Mouse (Mus musculus) c-Kit-positive CD71-positive TER-119-negative erythroid progenitor cells, embryonic 14.5 days (primary cell): ENCODE data around the gene Npr2.
A peak's percentile ranks its signal among the peaks of the same experiment; 100 is the strongest.

Experiments
- DNase-seq: peaks from one replicate; pipeline ENCODE4 v3.0.0-alpha.2; 2013; ENCODE audit warnings: low read depth

Gene Npr2

DNA sequence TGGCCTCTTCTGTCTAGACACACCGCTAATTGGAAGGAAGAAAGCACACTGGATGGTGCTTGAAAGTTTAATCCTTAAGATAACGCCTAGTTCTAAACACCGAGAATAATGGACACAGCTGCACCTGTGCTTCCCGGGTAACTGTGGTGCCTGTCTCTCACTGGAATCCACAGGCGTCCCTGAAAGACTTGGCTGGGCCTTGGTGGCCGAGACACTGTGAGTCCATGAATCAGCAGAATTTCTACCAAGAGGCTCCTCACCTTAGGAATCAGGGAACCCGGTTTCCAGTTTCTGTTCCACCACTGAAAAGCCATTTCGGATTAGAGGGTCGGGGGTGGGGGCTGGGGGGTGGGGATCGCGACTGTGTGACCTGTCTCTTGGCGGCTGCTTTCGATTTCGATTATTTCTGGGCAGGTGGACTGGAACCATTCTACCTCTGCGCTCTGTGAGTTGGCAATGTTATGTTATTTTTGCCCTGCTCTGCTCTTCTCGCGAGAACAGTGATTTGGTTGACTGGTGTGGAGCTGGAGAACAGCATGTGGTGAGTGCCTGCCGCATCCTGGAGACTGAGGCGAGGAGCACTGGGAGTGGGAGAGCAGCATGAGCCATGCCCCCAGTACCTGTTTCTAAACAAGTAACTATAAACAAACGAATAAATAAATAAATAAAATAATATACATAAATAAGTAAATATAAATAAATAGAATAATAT lies 2.5 kb upstream of the Npr2 start:
- DNase-seq, result no peak

- DNase-seq, result peak; percentile 75
Observed at GRCm38 (mm10) chr4:43630030-43630581, 1.6 kb upstream of the Npr2 start.

DNA sequence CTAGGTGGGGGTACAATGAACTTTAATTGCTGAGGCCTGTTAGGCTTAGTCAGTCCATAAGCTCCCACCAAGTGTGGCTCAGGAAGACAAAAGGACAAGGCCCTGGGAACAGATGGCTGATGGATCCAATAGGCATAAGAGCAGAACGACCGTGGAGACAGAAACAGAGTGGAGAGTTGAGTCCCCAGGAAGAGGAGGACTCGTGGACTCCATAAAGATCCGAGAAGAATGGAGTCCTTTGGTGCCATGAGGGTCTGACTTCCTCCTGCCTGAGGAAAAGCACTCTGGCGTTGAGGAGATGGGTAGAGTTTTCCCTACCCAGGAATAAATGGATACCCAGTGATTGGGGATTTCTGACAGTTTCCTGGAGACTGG lies 1.1 kb upstream of the Npr2 start:
- no peak for DNase-seq

DNA sequence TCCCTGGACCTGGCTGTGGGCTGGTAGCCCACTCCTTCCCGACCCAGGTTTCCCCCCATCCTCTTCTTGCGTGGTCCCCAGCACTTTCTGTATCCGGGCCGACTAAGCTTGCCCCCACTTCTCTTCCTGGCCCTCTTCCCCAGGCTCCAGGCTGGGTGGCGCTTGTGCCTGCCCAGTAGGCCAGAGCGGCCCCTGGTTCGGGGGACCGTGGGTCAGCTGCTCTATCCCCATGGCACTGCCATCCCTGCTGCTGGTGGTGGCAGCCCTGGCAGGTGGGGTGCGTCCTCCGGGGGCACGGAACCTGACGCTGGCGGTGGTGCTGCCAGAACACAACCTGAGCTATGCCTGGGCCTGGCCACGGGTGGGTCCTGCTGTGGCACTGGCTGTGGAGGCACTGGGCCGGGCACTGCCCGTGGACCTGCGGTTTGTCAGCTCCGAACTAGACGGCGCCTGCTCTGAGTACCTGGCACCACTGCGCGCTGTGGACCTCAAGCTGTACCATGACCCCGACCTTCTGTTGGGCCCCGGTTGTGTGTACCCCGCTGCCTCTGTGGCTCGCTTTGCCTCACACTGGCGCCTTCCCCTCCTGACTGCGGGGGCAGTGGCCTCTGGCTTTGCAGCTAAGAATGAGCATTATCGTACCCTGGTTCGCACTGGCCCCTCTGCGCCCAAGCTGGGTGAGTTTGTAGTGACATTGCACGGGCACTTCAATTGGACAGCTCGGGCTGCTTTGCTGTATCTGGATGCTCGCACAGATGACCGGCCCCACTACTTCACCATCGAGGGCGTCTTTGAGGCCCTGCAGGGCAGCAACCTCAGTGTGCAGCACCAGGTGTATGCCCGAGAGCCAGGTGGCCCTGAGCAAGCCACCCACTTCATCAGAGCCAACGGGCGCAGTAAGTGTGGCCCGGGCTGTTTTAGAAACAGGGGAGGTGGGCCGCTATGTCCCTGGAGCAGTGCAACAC lies 503 bp downstream of the Npr2 start:
- no peak for DNase-seq

- DNase-seq, result no peak
Observed at GRCm38 (mm10) chr4:43633296-43633695, 1.6 kb downstream of the Npr2 start.

- no peak for DNase-seq
Observed at GRCm38 (mm10) chr4:43633736-43634135, 2.0 kb downstream of the Npr2 start.

GRCm38 (mm10) chr4:43634621-43635374 lies 3.1 kb downstream of the Npr2 start:
- no peak for DNase-seq

DNA sequence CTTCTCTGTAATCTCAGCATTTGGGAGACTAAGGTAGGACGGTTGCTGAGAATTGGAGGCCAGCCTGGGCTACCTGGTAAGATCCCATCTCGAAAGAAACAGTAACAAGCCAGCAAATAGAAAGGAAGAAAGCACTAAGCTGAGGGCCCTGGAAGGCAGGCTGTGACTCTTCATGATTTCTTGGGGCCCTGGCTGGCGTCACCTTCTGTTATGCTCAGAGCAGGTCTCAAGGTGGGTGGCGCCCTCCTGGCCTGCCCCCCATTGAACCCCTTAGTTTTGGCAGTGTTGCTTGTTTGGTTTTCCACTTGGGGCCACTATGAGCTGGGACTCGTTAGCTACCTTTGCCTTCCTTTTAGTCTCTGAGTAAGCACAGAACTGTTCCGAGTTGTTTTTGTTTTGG lies 5.0 kb downstream of the Npr2 start:
- DNase-seq, result no peak

DNA sequence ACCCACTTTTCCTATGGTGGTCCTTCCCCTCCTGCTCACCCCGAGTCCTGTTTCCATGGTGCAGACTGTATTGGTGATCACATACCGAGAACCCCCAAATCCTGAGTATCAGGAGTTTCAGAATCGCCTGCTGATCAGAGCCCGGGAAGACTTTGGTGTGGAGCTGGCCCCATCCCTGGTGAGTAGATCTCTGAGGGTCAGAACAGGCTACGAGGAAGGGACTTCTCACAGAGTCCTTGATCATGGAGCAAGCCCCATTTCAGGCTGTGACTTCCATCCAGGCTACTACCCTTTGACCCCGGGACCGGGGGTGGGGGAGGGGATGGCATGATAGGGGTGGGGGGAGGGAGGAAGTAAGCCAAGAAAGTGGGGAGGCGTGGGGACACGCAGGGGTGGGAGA lies 8.3 kb downstream of the Npr2 start:
- DNase-seq, result no peak

DNA sequence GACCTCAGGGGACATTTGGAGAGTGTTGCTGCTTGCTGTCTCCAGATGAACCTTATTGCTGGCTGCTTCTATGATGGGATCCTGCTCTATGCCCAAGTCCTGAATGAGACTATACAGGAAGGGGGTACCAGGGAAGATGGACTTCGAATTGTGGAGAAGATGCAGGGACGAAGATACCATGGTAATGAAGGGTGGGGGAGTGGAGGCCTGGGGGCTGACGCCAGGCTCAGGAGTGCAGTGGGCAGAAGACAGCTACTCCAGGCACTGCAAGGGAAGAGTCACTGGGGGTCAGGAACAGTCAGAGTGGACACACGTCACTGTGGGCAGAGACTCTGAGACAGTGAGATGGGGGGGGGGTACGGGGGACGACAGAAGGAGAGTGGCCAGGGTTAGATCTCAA lies 8.8 kb downstream of the Npr2 start:
- no peak for DNase-seq

DNA sequence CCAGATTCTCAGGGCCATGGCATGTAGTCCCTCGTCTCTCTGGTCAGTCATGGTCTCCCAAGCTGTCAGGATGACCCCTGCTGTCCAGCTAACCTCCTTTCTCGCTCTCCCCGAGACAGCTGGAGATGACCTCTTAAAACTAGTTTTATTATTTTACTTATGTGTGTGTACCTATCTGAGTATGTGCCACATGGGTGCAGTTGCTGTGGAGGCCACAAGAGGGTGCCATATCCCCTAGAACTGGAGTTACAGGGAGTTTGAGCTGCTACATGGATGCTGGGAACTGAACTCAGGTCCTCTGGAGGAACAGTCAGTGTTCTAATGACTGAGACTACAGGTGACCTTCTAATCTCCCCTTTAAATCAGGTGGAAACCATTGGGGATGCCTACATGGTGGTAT lies 18.0 kb downstream of the Npr2 start:
- no peak for DNase-seq

- no peak for DNase-seq
Observed at GRCm38 (mm10) chr4:43652726-43653125, 21.0 kb downstream of the Npr2 start.

- peak; percentile 55 for DNase-seq
Observed at GRCm38 (mm10) chr4:43653161-43654015, 21.7 kb downstream of the Npr2 start, which contains the start of gene Spag8. Gene Spag8 (minus strand): TSS chr4:43653594.

DNA sequence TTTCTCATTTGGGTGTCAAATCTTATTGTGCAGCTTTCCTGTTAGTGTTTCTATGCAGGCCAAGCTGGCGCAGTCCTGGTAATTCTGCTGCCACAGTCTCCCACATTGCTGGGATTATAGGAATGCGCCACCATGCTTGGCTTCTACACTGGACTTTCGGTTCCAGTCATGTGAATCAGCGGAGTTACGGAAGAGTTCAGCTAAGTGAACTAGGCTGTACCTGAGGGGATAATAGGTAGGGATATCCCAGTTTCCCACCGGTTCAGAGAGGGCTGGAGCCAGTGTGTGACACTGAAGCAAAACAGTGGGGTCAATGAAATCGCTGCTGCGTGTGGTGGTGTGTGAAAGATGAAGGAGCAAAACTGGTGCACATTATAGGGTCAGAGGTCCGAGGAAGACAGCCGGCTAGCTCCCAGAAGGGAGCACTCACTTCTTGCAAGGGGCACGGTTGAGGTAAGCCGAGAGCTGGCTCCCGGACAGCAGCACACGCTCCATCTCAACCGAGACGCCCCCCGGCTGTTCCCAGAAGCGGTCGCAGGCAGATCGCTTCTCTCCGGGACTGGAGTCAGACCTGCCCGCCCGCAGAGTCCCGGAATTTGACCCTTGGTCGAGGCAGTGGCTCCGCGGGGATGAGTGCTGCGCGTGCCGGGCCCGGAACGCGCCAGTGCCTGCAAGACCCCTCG lies 24.1 kb downstream of the Npr2 start:
- no peak for DNase-seq

- peak; percentile 91 for DNase-seq
Observed at GRCm38 (mm10) chr4:43656339-43657109, 24.8 kb downstream of the Npr2 start, which contains the start of gene Hint2. Gene Hint2 (minus strand): TSS chr4:43656466.

DNA sequence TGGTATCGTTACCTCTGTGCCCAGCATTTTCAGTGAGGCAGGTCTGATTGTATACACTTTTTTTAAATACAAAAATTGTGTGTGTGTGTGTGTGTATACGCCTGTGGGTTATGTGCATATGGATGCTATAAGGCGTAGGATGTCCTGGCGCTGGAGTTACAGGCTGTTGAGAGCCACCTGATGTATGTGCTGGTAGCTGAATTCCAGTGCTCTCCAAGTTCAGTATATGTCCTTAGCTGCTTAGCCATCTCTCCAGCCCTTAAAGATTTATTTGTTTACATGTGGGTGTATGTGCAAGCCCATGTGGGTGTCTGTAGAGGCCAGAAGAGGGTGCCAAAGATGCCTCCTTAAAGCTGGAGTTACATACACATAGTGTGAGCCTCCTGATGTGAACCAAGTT lies 25.4 kb downstream of the Npr2 start:
- no peak for DNase-seq

DNA sequence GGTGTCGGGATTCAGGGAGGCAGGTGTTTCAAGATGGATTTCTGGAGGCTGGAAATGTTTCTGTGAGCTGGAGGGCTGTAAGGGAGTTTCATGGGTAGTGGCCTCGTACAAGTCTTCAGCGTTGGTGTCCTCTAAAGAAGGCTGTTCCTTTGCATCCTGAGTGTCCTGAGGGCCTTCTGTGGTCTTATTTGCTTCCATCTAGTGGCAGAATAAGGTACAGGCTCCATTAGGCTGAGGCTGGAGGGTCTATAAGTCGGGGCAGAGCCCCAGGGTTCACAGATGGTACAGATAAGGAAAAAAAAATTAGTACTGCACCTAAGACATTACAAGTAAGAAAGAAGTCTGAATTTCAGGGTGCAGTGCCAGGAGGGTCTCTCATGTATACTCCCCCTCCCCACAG lies 34.7 kb downstream of the Npr2 start:
- no peak for DNase-seq

DNA sequence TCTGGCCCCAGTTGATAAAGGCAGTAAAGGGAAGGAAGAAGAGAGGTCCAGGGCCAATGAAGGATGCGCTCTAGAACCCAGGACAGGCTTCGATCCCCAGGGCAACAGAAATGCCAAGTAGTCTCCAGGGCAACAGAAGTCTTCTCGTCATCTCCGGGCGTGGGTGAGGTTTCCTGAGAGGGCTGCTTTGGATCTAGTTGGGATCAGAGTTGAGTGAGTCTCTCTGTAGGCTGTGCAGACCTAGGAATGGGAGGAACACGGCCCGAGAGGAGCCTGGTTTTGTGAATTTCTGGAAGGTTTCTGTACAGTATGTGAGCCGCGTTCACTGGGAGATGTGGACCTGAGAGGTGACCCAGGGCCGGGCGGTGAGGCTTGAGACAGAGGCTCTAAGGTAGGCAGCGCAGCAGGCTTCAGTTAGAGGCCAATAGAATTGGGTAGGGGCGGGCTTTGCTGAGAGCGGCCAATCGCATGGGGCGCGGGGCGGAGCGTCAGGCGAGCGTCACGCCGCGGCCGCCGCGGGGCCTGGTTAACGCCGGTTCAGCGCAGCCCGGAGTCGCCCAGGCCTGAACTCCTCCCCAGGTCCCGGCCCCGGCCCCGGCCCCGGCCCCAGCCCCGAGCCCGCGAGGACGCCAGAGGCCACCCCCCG lies 37.2 kb downstream of the Npr2 start, which contains the start of the genes Tmem8b and Fam221b:
Tmem8b (plus strand) TSS at position 190 of the 646 bp plus-strand sequence.
Fam221b (minus strand) TSS at position 364 of the 646 bp plus-strand sequence.
- DNase-seq, result peak; percentile 79

DNA sequence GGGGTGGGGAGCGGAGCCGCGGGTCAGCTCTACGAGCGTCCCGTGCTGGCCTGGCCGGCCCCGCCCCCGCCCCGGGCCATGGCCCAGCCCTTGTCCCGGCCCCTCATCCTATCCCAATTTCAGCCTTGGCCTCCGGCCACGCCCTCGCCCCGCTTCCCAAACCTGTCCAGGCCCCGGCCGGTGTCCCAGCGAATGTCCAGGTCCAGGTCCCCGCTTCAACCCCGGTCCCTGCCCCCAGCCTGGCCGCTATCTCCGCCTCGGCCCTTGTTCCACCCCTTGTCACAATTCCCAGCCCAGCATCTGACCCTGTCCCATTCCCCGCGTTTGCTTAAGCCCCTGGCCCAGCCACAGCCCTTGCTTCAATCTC lies 37.7 kb downstream of the Npr2 start:
- no peak for DNase-seq
